Mouse (Mus musculus) embryonic fibroblast, embryonic 13.5 days (primary cell): ENCODE measurements at regions not wholly inside any gene's neighbourhood (a gene's known extent, or its start where the extent isn't known, plus 50 kb on each side); places are given as distances from the start of the nearest gene placed in this dataset.

ENCODE experiments used
- CTCF ChIP-seq: IDR thresholded peaks from 2 replicates; pipeline ENCODE4 v1.5.1; 2011; ENCODE audit warnings: mild to moderate bottlenecking, control low read depth, low read length, moderate library complexity, borderline replicate concordance; ENCODE audit not compliant: insufficient read depth
- POLR2A ChIP-seq: IDR thresholded peaks from 2 replicates; pipeline ENCODE4 v1.6.1; 2011; ENCODE audit warnings: low read depth, mild to moderate bottlenecking, control low read depth, low read length, moderate library complexity

DNA sequence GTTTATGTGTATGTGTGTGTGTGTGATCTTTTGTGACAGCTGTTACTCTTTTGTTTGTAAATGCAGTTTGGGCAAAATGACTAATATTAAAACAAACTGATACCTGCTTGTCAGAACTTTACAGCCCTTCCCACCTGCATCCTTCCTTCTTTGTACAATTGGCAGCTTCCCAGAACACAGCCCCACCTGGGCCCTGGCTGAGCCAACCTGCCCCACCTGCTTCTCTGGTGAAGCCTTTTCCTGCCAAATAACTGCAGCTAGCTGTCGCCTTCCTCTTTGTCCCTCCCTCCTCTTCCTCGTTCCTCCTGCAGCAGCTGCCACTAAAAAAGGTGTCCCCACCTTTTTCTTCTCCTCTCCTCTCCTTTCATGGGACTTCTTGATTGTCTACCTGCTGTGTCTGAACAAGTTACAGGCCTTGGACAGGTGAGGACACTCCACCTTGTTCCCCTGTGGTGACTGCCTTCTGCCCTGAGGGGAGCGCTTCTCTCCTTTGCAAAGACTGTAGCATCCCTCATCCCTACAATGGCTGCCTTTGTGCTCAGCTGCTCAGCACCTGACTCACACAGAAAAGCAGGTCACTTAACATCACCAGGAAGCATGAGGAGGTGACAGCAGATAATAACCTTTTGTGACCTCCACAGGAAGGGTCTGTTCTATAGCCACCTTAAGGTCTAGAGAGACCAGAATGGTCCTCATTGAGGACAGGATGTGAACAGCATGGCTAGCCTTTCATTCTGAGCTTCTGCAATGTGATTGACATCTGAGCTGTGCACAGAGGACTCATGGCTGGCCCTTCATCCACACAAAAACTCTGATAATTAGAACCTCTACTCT, 295.2 kb downstream of the Epha4 start:
- TF ChIP-seq POLR2A, result no peak
- TF ChIP-seq CTCF, result no peak
